Mouse (Mus musculus): ENCODE data around the gene Spast. TPM values are rescaled to one million over a fixed set of nuclear protein-coding genes. Genes with fewer than 3 reads are reported as not detected.

Spast gene
- polyA plus RNA-seq, 1 experiment from 2014 or later: 17.0 TPM

DNA sequence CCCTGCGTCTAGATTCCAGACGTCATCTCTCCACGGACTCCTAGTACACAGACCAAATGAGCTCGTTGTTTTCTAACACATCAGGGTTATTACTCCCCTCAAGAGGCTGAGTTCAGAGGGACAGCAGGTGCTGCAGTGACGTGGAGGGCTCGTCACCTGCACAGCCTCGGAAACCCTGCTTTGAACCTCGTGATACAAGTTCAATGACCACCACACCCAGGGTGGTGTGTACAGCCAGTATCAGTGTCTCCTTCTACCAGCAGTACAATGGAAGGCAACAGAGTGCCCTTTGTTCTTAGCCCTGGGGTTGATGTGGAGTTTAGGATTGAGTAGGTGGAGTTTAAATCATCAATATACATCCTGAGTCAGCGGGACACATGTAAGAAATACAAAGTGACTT is 99.0 kb downstream of the Spast start:
- WGBS: 79% methylated on average over 9 of the region's 9 CpGs
- no peak overlapping the region for H3K27ac ChIP-seq

DNA sequence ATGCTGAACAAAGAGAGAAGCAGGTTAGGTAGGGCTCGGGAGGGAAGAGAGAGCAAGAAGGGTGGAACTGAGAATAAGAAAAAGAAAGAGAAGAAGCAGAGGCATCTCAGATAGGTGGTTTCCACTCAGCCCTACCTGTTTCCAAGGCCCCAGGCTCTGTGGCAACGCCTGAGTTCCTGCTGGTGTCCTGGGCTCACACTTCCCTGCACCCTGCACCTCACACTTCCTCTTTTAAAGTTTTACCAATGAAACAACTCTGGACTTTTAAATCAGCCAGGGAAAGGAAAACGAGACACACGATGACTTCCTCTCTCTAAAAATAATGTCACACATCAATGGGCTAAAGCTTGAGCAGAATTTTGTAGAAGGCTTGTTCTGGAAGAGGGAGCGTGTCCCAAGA is 101.7 kb downstream of the Spast start:
- H3K4me3 ChIP-seq: no peak overlapping the region
- ATAC-seq (ENCODE audit: insufficient number of reproducible peaks, low FRiP score, low TSS enrichment, low read depth): no peak
- H3K9me3 ChIP-seq: no peaks in the 10 kb centered on the region
- WGBS: 67% methylated on average over 5 of the region's 5 CpGs
- no peaks in the 10 kb centered on the region for H3K27me3 ChIP-seq
- no peak overlapping the region for H3K27ac ChIP-seq
- no peak overlapping the region for H3K9ac ChIP-seq
- no peak overlapping the region for H3K4me2 ChIP-seq
- H3K4me1 ChIP-seq: no peaks in the 10 kb centered on the region
- no peaks in the 10 kb centered on the region for H3K36me3 ChIP-seq

More for the DNA sequence above, 99.0 kb downstream of the Spast start:
- no peaks in the 10 kb centered on the region for H3K4me1 ChIP-seq
- H3K9ac ChIP-seq: no peak overlapping the region
- no peak overlapping the region for H3K4me3 ChIP-seq
- no peaks in the 10 kb centered on the region for H3K27me3 ChIP-seq
- no peaks in the 10 kb centered on the region for H3K36me3 ChIP-seq
- no peak overlapping the region for H3K4me2 ChIP-seq
- no peaks in the 10 kb centered on the region for H3K9me3 ChIP-seq
- no peak for ATAC-seq (ENCODE audit: insufficient number of reproducible peaks, low FRiP score, low TSS enrichment, low read depth)

Other genes starting within 250 kb of the Spast start
- 85.3 and 86.2 TPM in 2 replicates for gene Memo1, start 43.5 kb upstream of the Spast start, polyA plus RNA-seq (2015; fragmentation: Nextera tagmentation; extraction: Ambion mirVana)
- 178 and 186 TPM in 2 replicates for gene Dpy30, start 15.0 kb upstream of the Spast start, polyA plus RNA-seq (2015; fragmentation: Nextera tagmentation; extraction: Ambion mirVana)
- gene Slc30a6, start 56.6 kb downstream of the Spast start, polyA plus RNA-seq (2015; fragmentation: Nextera tagmentation; extraction: Ambion mirVana): 38.7 and 40.9 TPM in 2 replicates
- gene Nlrc4, start 120.2 kb downstream of the Spast start, polyA plus RNA-seq (2015; fragmentation: Nextera tagmentation; extraction: Ambion mirVana): 0.31 and 0.34 TPM in 2 replicates
- 55.9 and 67.8 TPM in 2 replicates for gene Yipf4, start 150.5 kb downstream of the Spast start, polyA plus RNA-seq (2015; fragmentation: Nextera tagmentation; extraction: Ambion mirVana)
- gene Birc6, start 189.3 kb downstream of the Spast start, polyA plus RNA-seq (2015; fragmentation: Nextera tagmentation; extraction: Ambion mirVana): 79.1 and 82.5 TPM in 2 replicates